Mouse (Mus musculus) lung, embryonic 15.5 days (tissue): ENCODE data around the gene Ugt1a8. TPM values are rescaled to one million over a fixed set of nuclear protein-coding genes. Genes with fewer than 3 reads are reported as not detected.
A peak's percentile ranks its signal among the peaks of the same experiment; 100 is the strongest.
"Not testable (repeated sequence)": the region's sequence is repeated elsewhere in the genome, so short reads cannot be mapped to it uniquely, and the experiment has no call there.

ENCODE experiments used
- ATAC-seq: fragments of 200-750 bp; cut with Nextera tagmentation; 2 replicates; pipeline ENCODE4 v1.8.0; 2017; ENCODE audit warnings: moderate number of reproducible peaks, borderline replicate concordance; ENCODE audit not compliant: low FRiP score, low TSS enrichment; ENCODE audit errors: extremely low read depth
- H3K27ac ChIP-seq: fragments of 300-500 bp; sonication (generic); 2 replicates; pipeline ENCODE4 v1.5.1; 2015; ENCODE audit warnings: moderate library complexity, mild to moderate bottlenecking, inconsistent platforms
- H3K27me3 ChIP-seq: fragments of 300-500 bp; sonication (generic); 2 replicates; pipeline ENCODE4 v1.6.1; 2015; ENCODE audit warnings: inconsistent platforms
- H3K36me3 ChIP-seq: fragments of 300-500 bp; sonication (generic); 2 replicates; pipeline ENCODE4 v1.6.1; 2015; ENCODE audit warnings: inconsistent platforms
- H3K4me1 ChIP-seq: fragments of 300-500 bp; sonication (generic); 2 replicates; pipeline ENCODE4 v1.6.1; 2015; ENCODE audit warnings: inconsistent platforms
- H3K4me2 ChIP-seq: fragments of 300-500 bp; sonication (generic); 2 replicates; pipeline ENCODE4 v1.6.1; 2015; ENCODE audit warnings: inconsistent platforms, mild to moderate bottlenecking, moderate library complexity
- H3K4me3 ChIP-seq: fragments of 300-500 bp; sonication (generic); 2 replicates; pipeline ENCODE4 v1.5.1; 2015; ENCODE audit warnings: mild to moderate bottlenecking, inconsistent platforms
- H3K9ac ChIP-seq: fragments of 300-500 bp; sonication (generic); 2 replicates; pipeline ENCODE4 v1.6.1; 2015; ENCODE audit warnings: inconsistent platforms
- H3K9me3 ChIP-seq: fragments of 300-500 bp; sonication (generic); 2 replicates; pipeline ENCODE4 v1.6.1; 2016; ENCODE audit warnings: inconsistent platforms
- WGBS: fragments of 180-500 bp; shearing (Covaris S2); methylation state at CpG from one replicate; pipeline ENCODE4 v1.1.7; 2015; 5-methylcytosine and 5-hydroxymethylcytosine counted together
- polyA plus RNA-seq: library from polyadenylated mRNA; unstranded; fragments of >200 nt; fragmentation: Nextera tagmentation; extraction: Ambion mirVana; gene quantifications from 2 replicates; pipeline ENCODE4 v1.2.1, GENCODE M21; 2015

Gene Ugt1a8
- polyA plus RNA-seq, 1 experiment from 2014 or later = not detected

DNA sequence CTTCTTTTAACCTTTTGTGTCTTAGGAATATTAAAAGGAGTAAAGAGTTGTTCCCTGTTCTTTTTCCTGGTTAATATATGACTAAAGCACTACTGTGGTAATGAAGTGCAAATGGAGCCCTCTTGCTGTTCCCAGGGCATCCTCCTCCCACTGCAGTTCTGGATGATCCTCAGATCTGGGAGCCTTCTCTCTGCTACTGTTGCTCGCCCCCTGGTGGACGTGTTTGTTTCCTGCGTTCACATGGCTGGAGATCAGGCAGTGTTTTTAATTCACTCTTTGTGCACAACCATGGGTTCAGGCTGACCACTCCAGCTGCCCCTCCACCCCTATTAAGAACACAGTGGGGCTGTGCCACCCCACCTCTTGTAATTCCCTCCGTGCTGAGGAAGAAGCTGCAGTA is 32.9 kb downstream of the Ugt1a8 start:
- H3K9ac ChIP-seq, H3K4me2 ChIP-seq, H3K27ac ChIP-seq, H3K4me3 ChIP-seq, H3K4me1 ChIP-seq, H3K36me3 ChIP-seq, H3K9me3 ChIP-seq, H3K27me3 ChIP-seq: not testable (repeated sequence)
- 9% methylated on average over 4 of the region's 4 CpGs for WGBS
- ATAC-seq = 0 out of 2 replicates have a peak, but pooled peaks have one; percentile 42

DNA sequence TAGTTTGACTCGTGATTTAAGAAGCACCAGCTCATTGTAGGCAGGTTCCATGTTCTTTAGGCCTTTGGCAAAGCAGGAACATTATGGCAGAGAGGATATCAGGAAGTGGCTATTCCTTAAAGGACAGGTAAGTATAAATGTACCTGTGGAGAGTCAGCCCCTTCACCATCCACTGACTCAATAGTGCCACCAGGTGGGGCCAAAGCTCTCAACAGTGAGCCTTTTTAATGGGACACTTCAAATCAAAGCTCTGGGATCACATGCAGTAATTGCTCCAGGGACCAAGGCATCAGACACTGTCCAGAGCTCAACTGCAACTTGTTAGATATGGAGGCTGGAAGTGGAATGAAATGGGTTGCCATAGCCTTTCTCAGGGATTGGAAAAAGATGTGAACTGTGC is 33.9 kb downstream of the Ugt1a8 start:
- H3K4me1 ChIP-seq, H3K9me3 ChIP-seq, H3K27me3 ChIP-seq, H3K36me3 ChIP-seq, H3K27ac ChIP-seq, ATAC-seq, H3K9ac ChIP-seq, H3K4me2 ChIP-seq, H3K4me3 ChIP-seq: not testable (repeated sequence)
- WGBS = no CpG with 5 or more reads among the region's 1 CpGs

DNA sequence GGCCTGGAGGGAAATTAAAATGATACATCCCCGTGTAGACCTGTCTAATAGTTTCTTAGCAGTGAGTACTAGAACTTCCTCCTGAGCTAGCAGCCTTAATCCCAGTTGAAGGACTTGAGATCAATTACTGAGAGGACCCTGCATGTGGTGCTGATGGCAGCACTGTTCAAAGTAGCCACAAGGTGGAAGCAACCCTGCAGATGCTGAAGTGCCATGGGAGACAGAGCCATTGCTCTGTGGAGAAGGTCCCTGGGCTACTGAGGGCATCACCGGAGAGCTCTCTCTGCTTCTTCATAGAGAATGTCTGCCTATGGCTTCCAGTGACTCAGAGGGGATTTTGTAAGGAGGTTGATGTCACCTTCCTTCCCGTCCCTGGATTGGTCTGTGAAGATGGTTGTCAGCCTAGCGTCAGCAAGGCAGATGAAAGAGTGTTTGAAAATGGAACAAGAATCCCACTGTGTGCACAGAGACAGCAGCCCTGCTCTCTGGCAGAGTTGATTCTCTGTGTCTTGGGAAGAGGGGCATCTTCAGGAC is 38.3 kb downstream of the Ugt1a8 start:
- H3K27ac ChIP-seq, H3K4me1 ChIP-seq, H3K4me3 ChIP-seq, H3K9ac ChIP-seq, H3K4me2 ChIP-seq, ATAC-seq, H3K9me3 ChIP-seq, H3K36me3 ChIP-seq, H3K27me3 ChIP-seq: not testable (repeated sequence)
- 59% methylated on average over 4 of the region's 4 CpGs for WGBS

DNA sequence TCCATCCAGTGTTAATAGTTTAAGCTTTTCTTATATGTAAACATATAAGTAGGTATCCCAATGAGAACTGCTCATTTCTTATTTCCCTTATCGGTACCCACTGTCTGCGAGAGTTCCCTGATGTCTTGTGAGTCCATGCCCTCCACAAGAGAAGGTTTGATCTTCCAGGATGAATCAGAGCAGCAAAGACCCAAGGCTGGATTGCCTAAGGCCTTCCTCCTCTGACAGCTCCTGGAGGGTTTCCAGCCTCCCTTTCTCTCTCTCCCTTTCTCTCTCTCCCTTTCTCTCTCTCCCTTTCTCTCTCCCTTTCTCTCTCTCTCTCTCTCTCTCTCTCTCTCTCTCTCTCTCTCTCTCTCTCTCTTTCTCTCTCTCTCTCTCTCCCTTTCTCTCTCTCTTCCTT is 41.5 kb downstream of the Ugt1a8 start:
- not testable (repeated sequence) for H3K27me3 ChIP-seq, H3K27ac ChIP-seq, H3K4me1 ChIP-seq, H3K9ac ChIP-seq, H3K36me3 ChIP-seq, ATAC-seq, H3K9me3 ChIP-seq, H3K4me2 ChIP-seq, H3K4me3 ChIP-seq
- WGBS = 64% methylated on average over 2 of the region's 2 CpGs

DNA sequence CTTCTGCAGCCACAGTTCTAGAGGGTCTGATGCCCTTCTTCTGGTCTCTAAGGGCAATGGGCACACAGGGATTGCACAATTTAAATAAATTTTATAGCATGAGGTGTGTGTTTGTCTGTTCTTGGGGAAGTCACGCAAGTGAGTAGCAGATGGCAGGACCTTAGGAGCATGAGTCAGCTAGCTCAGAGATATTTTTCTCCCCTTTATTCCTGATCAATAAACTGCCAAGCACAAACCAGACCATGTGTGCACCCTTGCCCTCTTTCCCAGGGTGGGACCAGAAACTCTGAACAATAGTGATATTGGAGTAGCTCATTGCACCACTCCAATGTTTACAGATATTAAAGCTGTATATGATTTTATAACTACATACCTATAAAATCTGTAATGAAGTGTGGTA is 42.6 kb downstream of the Ugt1a8 start:
- WGBS = 69% methylated on average over 1 of the region's 1 CpGs
- H3K4me2 ChIP-seq, ATAC-seq, H3K27ac ChIP-seq, H3K4me1 ChIP-seq, H3K9ac ChIP-seq, H3K9me3 ChIP-seq, H3K27me3 ChIP-seq, H3K4me3 ChIP-seq, H3K36me3 ChIP-seq: not testable (repeated sequence)

DNA sequence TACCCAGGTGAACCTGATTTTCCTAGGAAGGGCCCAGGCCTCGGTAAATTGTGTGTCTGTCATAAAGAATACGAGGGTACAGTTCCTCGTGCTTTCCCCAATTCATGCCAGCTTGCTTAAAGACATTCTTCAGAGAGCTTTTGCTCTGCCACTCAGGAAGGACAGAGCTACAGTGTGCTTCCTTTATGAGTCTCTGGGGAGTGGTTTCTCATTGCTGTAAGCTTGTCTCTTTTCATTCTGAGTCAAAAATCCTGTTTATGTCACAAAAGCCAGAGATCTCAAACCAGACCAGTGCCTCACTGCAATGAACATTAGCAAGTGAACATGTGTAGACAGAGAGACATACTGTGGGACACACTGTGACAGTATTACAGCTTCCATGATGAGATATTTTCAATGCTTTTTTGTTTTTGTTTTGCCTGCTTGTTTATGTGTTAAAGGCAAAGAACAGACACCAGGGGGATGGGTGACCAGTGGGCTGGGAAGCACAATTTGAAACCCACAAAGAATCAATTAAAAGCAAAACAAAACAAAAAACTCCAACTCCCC is 46.4 kb downstream of the Ugt1a8 start:
- no peaks in the 10 kb centered on the region for H3K27me3 ChIP-seq
- ATAC-seq = no peak
- no peak overlapping the region for H3K9ac ChIP-seq
- peak overlapping the region; percentile 41; the same call in 1 of the 2 replicates for H3K27ac ChIP-seq
- no peaks in the 10 kb centered on the region for H3K9me3 ChIP-seq
- no peak overlapping the region for H3K4me3 ChIP-seq
- no peaks in the 10 kb centered on the region for H3K36me3 ChIP-seq
- no peak overlapping the region for H3K4me2 ChIP-seq
- no peaks in the 10 kb centered on the region; the same call in 1 of the 2 replicates for H3K4me1 ChIP-seq
- 55% methylated on average over 3 of the region's 3 CpGs for WGBS

DNA sequence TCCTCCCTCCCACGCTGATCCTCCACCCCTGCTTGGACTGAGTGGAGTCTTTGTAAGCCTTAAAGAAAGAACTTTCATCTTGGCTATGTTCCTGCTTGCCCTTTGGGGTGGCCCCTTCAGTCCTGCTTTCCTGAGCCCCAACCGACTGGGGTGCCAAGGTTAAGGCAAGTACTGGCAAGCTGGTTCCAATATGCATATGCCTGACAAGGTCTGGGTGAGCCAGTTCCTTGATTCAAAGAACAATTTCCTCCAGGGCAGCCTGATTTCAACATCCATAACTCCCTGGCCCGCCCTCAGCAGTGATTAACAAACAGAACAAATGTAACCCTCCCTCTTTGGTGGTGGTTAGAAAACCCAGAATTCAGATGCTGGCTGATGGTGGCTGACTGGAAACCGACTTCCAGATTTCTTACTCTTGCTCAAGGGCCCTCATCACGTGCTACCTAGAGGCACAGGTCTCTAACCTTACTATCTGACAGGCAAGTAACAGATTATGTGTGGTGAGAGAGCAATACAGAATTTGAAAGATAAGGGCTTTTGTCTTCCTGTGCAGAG is 46.9 kb downstream of the Ugt1a8 start, which contains the start of gene Ugt1a6a:
Ugt1a6a (plus strand) TSS at position 353 of the 555 bp plus-strand sequence.
- not testable (repeated sequence) for H3K36me3 ChIP-seq, ATAC-seq, H3K4me3 ChIP-seq, H3K9ac ChIP-seq, H3K27me3 ChIP-seq, H3K9me3 ChIP-seq, H3K4me1 ChIP-seq, H3K4me2 ChIP-seq
- H3K27ac ChIP-seq = peak within 1 kb of the TSS; percentile 41; the same call in 1 of the 2 replicates
- 35% methylated on average over 5 of the region's 5 CpGs for WGBS

DNA sequence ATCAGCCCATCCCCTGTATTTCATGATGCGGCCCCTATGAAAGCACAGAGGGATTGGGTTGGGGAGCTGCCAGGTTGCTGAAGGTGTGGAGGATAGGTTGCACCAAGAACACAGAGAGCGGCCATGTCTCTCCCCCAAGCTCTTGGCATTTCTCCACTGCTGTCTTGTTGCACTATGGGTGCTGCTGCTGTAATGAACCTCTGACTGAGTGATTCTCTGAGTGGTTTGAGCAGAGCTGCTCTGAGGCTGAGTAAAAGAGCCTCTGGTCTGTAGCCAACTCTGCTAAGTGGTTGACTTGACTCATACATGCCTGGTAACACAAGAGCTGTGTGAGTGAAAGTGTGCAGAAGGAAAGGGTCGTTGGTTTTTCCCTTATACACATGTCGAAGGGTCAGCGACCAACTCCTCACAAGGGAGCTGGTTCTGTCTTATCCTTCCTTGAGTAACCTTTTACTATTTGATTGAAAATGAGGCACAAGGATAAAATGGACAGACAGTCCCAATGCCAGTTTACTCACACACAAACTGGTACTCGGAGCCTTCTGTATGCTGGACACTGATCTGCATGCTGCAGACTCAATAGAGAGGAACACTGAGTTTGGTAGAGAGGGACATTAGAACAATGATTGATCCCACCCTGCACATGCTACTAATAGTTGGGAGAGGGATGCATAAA is 47.8 kb downstream of the Ugt1a8 start:
- H3K4me2 ChIP-seq, H3K27ac ChIP-seq, H3K27me3 ChIP-seq, H3K9me3 ChIP-seq, H3K4me3 ChIP-seq, H3K4me1 ChIP-seq, H3K36me3 ChIP-seq, ATAC-seq, H3K9ac ChIP-seq: not testable (repeated sequence)
- 70% methylated on average over 6 of the region's 6 CpGs for WGBS

DNA sequence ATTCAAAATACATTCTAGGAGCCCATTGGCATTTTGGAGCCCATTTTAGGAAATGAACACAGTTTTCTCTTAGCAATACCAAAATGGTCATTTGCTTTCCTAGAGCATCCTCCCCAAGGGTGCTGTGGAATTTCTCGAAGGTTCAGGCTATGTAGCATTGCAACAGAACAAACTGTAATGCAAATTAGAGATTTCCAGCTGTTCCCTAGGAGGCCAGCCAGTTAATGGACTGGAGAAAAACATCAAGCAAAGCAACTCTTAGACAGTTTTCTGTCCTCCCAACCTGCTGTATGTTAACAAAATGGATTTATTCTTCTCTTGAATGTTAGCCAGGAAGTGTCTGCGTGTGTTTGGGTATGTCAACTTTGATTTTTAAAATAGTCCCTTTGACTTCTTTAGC is 49.0 kb downstream of the Ugt1a8 start:
- no peak overlapping the region for H3K4me3 ChIP-seq
- no peak for ATAC-seq
- no peak overlapping the region for H3K27ac ChIP-seq
- H3K9ac ChIP-seq = no peak overlapping the region
- no peaks in the 10 kb centered on the region for H3K36me3 ChIP-seq
- no peaks in the 10 kb centered on the region for H3K9me3 ChIP-seq
- no peaks in the 10 kb centered on the region; the same call in 1 of the 2 replicates for H3K4me1 ChIP-seq
- no peak overlapping the region for H3K4me2 ChIP-seq
- H3K27me3 ChIP-seq = no peaks in the 10 kb centered on the region
- 60% methylated on average over 2 of the region's 2 CpGs for WGBS

DNA sequence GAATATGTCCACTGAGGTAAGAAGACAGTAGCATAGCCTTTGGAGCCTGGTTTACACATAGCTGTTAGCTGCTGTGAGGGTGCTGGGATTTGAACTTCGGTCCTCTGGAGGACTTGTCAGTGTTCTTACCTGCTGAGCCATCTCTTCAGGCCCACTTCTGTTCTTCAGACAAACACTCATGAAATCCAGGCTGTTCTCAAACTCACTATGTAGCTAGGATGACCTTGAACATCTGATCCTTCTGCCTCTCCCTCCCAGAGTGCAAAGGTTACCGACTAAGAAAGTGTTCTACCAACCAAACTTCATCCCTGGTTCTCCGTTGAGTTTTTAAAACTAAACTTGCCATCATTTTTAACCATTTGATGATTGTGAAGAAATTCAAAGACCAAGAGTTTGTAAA is 49.7 kb downstream of the Ugt1a8 start:
- Histone ChIP-seq H3K9ac (no peak overlapping the region), H3K4me1 (no peaks in the 10 kb centered on the region; the same call in 1 of the 2 replicates), H3K4me2 (no peak overlapping the region), H3K27me3 (no peaks in the 10 kb centered on the region), H3K27ac (no peak overlapping the region), H3K4me3 (no peak overlapping the region), H3K36me3 (no peaks in the 10 kb centered on the region), H3K9me3 (no peaks in the 10 kb centered on the region)
- ATAC-seq = no peak
- WGBS = 74% methylated on average over 3 of the region's 3 CpGs

DNA sequence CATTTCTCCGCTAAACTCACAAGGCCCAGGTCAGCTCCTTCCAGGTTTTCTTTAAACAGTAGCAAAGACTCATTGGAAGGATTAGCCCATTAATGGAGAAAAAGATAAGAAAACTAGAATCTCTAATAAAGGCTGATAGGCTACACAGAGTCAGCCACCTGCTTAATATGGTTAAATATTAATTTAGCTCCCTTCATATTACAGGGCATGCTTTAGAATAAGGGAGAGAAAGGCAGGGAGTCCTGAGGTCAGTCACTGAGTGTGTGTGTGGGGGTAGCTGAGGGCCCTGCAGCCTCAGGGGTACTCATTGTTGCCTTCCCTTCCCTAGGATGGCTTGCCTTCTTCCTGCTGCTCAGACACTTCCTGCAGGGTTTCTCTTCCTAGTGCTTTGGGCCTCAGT is 50.5 kb downstream of the Ugt1a8 start:
- no peak overlapping the region for H3K27ac ChIP-seq
- H3K9me3 ChIP-seq = no peaks in the 10 kb centered on the region
- H3K4me3 ChIP-seq = no peak overlapping the region
- no peaks in the 10 kb centered on the region for H3K27me3 ChIP-seq
- no peak overlapping the region for H3K9ac ChIP-seq
- WGBS = 80% methylated on average over 1 of the region's 1 CpGs
- H3K4me1 ChIP-seq = no peaks in the 10 kb centered on the region; the same call in 1 of the 2 replicates
- no peak for ATAC-seq
- no peaks in the 10 kb centered on the region for H3K36me3 ChIP-seq
- no peak overlapping the region for H3K4me2 ChIP-seq

DNA sequence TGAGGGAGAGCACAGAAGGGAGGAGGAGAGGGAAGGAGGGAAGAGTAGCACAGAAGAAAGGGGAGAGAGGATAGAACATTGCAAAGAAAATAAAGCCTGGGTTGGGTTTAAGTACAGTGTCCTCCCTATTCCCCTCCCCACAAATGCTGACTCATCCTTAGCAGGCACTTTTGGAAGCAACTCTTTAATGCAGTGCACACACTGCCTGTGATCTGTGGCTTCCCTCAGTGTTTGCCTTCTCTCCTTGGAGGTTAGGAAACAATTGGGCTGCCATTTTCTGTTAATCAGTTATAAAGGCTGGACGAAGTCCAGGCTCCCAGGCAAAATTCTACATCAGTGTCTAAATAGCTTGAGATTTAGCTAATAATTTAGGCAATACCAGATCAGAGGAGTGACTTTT is 52.9 kb downstream of the Ugt1a8 start:
- peak; percentile 70; the same call in 1 of the 2 replicates for ATAC-seq

More for the DNA sequence above, 52.9 kb downstream of the Ugt1a8 start:
- H3K9me3 ChIP-seq, H3K27ac ChIP-seq, H3K4me1 ChIP-seq, H3K4me3 ChIP-seq, H3K36me3 ChIP-seq, H3K9ac ChIP-seq, H3K27me3 ChIP-seq, H3K4me2 ChIP-seq: not testable (repeated sequence)
- 40% methylated on average over 1 of the region's 1 CpGs for WGBS
